1 mouse cellular context compared by ENCODE assay signal in genomic region chr3:96220131-96220764, GRCm38 (mm10).
TF ChIP-seq lines count a peak whose summit lies in the region.

No protein-coding gene starts in this region.

TF ChIP-seq in CH12.LX, 34 proteins besides CTCF, POLR2A, EP300 and RAD21:
- TF ChIP-seq CHD1 (IDR thresholded peaks at IDR 0.05; ENCODE audit: low read depth, low read length) (peak; percentile 68; the same call in 1 of the 2 replicates), MEF2A (IDR thresholded peaks at IDR 0.05; ENCODE audit: borderline replicate concordance, low read depth, low read length) (0 out of 2 replicates have a peak, but pooled peaks have one; percentile 6), ZMIZ1 (IDR thresholded peaks at IDR 0.05; ENCODE audit: low read depth, low read length) (peak; percentile 85; the same call in 1 of the 2 replicates), POLR2AphosphoS2 (IDR thresholded peaks at IDR 0.05; ENCODE audit: low read depth, low read length) (peak; percentile 99), NRF1 (IDR thresholded peaks at IDR 0.05; ENCODE audit: low read depth, low read length) (0 out of 2 replicates have a peak, but pooled peaks have one; percentile 32), NELFE (IDR thresholded peaks at IDR 0.05; ENCODE audit: low read depth, low read length) (peak; percentile 68; the same call in 1 of the 2 replicates)
TF ChIP-seq in CH12.LX: peak in this region for 6; not testable (repeated sequence) for 28.
